Mouse (Mus musculus): Measurements from ENCODE around the gene Clca3a1. TPM values are rescaled to one million over a fixed set of nuclear protein-coding genes. Genes with fewer than 3 reads are reported as not detected.
A peak's percentile ranks its signal among the peaks of the same experiment; 100 is the strongest.

The Clca3a1 gene
- polyA plus RNA-seq, 2 experiments from 2014 or later = 0.09 TPM; not detected in 1

- ATAC-seq = peak; percentile 45
These were observed 41.5 kb downstream of the Clca3a1 start for GRCm38 (mm10) chr3:144719088-144719900.

GRCm38 (mm10) chr3:144718706-144719087, 42.1 kb downstream of the Clca3a1 start:
- ATAC-seq = no peak

GRCm38 (mm10) chr3:144717835-144718234, 42.9 kb downstream of the Clca3a1 start:
- ATAC-seq = no peak

GRCm38 (mm10) chr3:144717121-144717520, 43.7 kb downstream of the Clca3a1 start:
- ATAC-seq = no peak

GRCm38 (mm10) chr3:144715901-144716300, 44.9 kb downstream of the Clca3a1 start:
- no peak for ATAC-seq

GRCm38 (mm10) chr3:144715033-144715432, 45.7 kb downstream of the Clca3a1 start:
- ATAC-seq = no peak

- ATAC-seq = no peak
These were observed 46.2 kb downstream of the Clca3a1 start for GRCm38 (mm10) chr3:144714606-144715005.

GRCm38 (mm10) chr3:144714126-144714525, 46.7 kb downstream of the Clca3a1 start:
- ATAC-seq = no peak

- no peak for ATAC-seq
These were observed 49.1 kb downstream of the Clca3a1 start for GRCm38 (mm10) chr3:144711607-144712206.

GRCm38 (mm10) chr3:144708612-144709011, 52.2 kb downstream of the Clca3a1 start:
- ATAC-seq = no peak

GRCm38 (mm10) chr3:144703959-144704358, 56.8 kb downstream of the Clca3a1 start:
- ATAC-seq = peak; percentile 92

GRCm38 (mm10) chr3:144698790-144699433, 61.9 kb downstream of the Clca3a1 start:
- ATAC-seq = no peak

- no peak for ATAC-seq
These were observed 62.8 kb downstream of the Clca3a1 start for GRCm38 (mm10) chr3:144697942-144698341.

GRCm38 (mm10) chr3:144697154-144697553, 63.6 kb downstream of the Clca3a1 start:
- peak; percentile 38 for ATAC-seq

GRCm38 (mm10) chr3:144694941-144695340, 65.8 kb downstream of the Clca3a1 start:
- no peak for ATAC-seq

GRCm38 (mm10) chr3:144694040-144694439, 66.7 kb downstream of the Clca3a1 start:
- ATAC-seq = no peak

- peak; percentile 66 for ATAC-seq
These were observed 68.7 kb downstream of the Clca3a1 start for GRCm38 (mm10) chr3:144692052-144692451.

GRCm38 (mm10) chr3:144689236-144689635, 71.5 kb downstream of the Clca3a1 start:
- no peak for ATAC-seq

- no peak for ATAC-seq
These were observed 72.5 kb downstream of the Clca3a1 start for GRCm38 (mm10) chr3:144688284-144688683.

- no peak for ATAC-seq
These were observed 73.2 kb downstream of the Clca3a1 start for GRCm38 (mm10) chr3:144687618-144688017.

- no peak for ATAC-seq
These were observed 74.6 kb downstream of the Clca3a1 start for GRCm38 (mm10) chr3:144686146-144686545.

- no peak for ATAC-seq
These were observed 77.5 kb downstream of the Clca3a1 start for GRCm38 (mm10) chr3:144683136-144683814.

- ATAC-seq = no peak
These were observed 79.2 kb downstream of the Clca3a1 start for GRCm38 (mm10) chr3:144681542-144681941.
